Mouse (Mus musculus): ENCODE results near the gene Col23a1.
"Not testable (repeated sequence)": the region's sequence is repeated elsewhere in the genome, so short reads cannot be mapped to it uniquely, and the experiment has no call there.

The Col23a1 gene

GRCm38 (mm10) chr11:51632130-51632753 lies 342.5 kb downstream of the Col23a1 start:
- DNase-seq = no peak

DNA sequence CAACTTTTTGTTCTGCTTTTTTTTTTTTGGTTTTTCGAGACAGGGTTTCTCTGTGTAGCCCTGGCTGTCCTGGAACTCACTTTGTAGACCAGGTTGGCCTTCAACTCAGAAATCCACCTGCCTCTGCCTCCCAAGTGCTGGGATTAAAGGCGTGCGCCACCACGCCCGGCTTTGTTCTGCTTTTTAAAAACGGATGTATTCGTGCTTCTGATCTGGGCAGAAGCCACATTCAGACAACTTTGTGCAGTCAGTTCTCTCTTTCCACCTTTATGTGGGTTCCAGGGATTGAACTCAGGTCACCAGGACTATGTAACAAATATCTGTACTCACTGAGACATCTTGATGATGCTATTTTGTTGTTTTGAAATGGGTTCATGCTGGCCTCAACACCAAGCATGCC lies 343.5 kb downstream of the Col23a1 start:
- DNase-seq = not testable (repeated sequence)
